Mouse (Mus musculus): ENCODE data around the gene Dip2c. TPM values are rescaled to one million over a fixed set of nuclear protein-coding genes. Genes with fewer than 3 reads are reported as not detected.

Dip2c gene
- 13.9 and 14.1 TPM in 2 replicates for polyA plus RNA-seq (2015; fragmentation: Nextera tagmentation; extraction: Ambion mirVana)

DNA sequence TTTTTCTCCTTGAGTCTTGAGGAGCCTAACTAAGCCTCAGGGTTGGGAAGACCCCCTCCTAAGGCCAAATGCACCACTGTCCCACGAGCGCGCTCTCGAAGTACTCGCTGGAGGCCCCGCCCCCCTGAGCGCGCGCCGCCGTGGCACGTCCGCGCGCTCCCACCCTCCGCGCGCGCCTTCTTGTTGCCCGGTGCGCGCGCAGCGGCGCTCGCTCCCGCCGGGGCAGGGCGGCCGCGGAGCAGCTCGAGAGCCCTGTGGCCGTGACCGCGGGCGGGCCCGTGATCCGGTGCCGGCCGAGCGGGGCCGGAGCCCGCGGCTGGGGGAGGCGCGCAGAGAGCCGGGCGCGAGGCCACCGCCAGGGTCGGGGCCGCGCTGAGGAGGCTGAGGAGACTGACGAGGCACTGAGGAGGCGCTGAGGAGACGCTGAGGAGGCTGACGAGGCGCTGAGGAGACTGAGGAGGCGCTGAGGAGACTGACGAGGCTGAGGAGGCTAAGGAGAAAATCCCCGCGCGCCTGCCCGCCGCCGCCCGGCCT lies at the start of gene Dip2c:
Gene Dip2c, plus strand, starts transcription at position 207 of the 534 bp plus-strand sequence.
- Histone ChIP-seq H3K36me3 (no peaks in the 10 kb centered on the region), H3K4me1 (replicated peaks) (peaks cover 32% of the 10 kb centered on the region), H3K9ac (peak within 1 kb of the TSS; percentile 85), H3K27me3 (no peaks in the 10 kb centered on the region), H3K4me2 (peak within 1 kb of the TSS; percentile 65), H3K4me3 (peak within 1 kb of the TSS; percentile 86), H3K9me3 (no peaks in the 10 kb centered on the region), H3K27ac (replicated peaks) (peak within 1 kb of the TSS; percentile 97)
- under 1% methylated on average over 52 of the region's 67 CpGs for WGBS
- ATAC-seq (ENCODE audit: low FRiP score, low read depth) = peak; percentile 93

DNA sequence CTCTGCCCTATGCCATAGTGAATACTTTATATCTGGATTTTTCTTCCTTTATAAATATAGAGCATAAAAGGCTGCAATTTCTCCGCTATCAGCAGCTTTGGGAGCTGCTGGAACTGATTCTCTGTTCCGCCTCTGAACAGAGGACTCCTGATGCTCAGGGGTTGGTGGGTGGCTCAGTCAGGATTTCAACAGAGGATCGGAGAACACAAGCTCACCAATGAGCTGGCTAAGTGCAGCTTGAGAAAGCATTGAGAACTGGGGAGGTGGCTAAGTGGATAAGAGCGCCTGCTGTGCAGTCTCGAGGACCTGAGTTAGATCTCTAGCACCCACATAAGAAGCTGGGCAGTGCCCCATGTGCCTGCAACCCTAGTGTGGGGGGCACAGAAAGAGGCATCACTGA lies 49.2 kb upstream of the Dip2c start:
- no peaks in the 10 kb centered on the region for H3K9me3 ChIP-seq
- no peaks in the 10 kb centered on the region for H3K4me1 ChIP-seq (replicated peaks)
- no peak overlapping the region for H3K27ac ChIP-seq (replicated peaks)
- H3K4me3 ChIP-seq = no peak overlapping the region
- WGBS = 77% methylated on average over 5 of the region's 5 CpGs
- H3K36me3 ChIP-seq = no peaks in the 10 kb centered on the region
- no peaks in the 10 kb centered on the region for H3K27me3 ChIP-seq
- no peak overlapping the region for H3K9ac ChIP-seq
- no peak overlapping the region for H3K4me2 ChIP-seq
- no peak for ATAC-seq (ENCODE audit: low FRiP score, low read depth)

DNA sequence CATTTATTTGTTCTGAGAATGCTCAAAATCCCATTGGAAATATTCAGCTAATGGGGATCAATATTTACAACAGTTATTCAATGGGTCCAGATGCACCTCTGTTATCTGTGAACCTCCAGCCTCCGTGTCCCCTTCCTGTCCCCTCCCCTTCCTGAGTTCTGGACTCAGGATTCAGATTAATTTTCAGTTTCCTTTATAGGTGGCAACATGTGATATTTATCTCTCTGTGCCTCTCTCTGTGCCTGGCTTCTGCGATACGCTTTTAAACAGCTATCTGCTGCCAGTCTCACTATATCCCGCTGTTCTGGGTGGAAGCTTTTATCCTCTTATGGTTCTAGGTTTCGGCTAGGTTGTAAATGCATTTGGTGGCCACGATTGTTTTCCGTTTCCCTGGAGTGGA lies 38.8 kb upstream of the Dip2c start:
- H3K27me3 ChIP-seq = no peaks in the 10 kb centered on the region
- no peak overlapping the region for H3K9ac ChIP-seq
- H3K4me1 ChIP-seq (replicated peaks) = no peaks in the 10 kb centered on the region
- no peak overlapping the region for H3K27ac ChIP-seq (replicated peaks)
- H3K36me3 ChIP-seq = no peaks in the 10 kb centered on the region
- no peak for ATAC-seq (ENCODE audit: low FRiP score, low read depth)
- H3K4me3 ChIP-seq = no peak overlapping the region
- 86% methylated on average over 7 of the region's 7 CpGs for WGBS
- H3K9me3 ChIP-seq = no peaks in the 10 kb centered on the region
- no peak overlapping the region for H3K4me2 ChIP-seq

DNA sequence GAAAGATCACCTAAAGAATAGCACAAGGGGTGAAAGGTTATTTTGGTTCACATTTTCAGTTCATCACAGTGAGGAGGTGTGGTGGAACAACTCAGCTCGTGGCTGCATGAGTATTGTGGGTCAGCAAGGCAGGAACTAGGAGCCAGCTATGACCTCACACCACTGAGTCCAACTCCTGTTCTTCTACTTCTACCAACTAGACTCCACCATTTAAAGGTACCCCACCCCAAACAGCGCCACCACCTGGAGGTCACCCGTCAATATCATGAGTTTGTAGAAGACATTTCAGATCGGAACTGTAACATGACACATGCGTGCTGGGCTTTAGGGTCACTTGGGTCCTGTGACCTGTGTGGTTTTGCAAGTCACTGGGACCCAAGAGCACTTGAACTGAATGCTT lies 37.2 kb upstream of the Dip2c start:
- no peaks in the 10 kb centered on the region for H3K4me1 ChIP-seq (replicated peaks)
- WGBS = 91% methylated on average over 5 of the region's 5 CpGs
- no peaks in the 10 kb centered on the region for H3K27me3 ChIP-seq
- ATAC-seq (ENCODE audit: low FRiP score, low read depth) = no peak
- H3K9me3 ChIP-seq = no peaks in the 10 kb centered on the region
- no peak overlapping the region for H3K4me3 ChIP-seq
- no peak overlapping the region for H3K4me2 ChIP-seq
- H3K9ac ChIP-seq = no peak overlapping the region
- H3K27ac ChIP-seq (replicated peaks) = no peak overlapping the region
- no peaks in the 10 kb centered on the region for H3K36me3 ChIP-seq

DNA sequence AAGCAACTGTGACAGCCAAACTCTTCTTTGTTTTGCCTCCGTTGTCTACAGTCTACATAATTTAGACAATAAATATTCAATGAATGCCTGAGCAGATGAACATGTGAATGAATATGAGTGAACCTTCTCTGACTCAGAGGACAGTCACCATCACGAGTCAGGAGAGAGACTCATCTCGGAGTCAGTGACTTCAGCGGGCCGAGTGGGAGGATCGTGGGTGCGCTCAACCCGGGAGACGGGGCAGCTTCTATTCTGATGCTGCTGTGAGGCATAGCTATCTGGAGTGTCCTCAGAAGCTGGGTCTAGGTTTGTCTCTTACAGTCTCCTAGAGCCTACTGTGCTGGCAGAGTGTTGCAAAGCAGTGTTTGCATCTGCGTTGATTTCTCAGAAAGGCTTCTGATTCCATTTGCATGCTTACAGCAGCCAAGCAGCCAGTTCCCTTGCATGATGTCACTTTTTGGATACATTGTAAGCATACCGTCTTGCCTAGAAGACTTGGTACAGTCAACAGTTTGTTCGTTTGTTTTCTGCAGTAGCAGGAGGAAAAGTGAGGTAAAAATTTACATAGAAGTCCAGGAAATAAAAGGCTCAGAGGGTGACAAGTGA lies 36.6 kb upstream of the Dip2c start:
- no peaks in the 10 kb centered on the region for H3K27me3 ChIP-seq
- no peaks in the 10 kb centered on the region for H3K9me3 ChIP-seq
- no peak overlapping the region for H3K4me3 ChIP-seq
- H3K36me3 ChIP-seq = no peaks in the 10 kb centered on the region
- H3K4me2 ChIP-seq = no peak overlapping the region
- H3K9ac ChIP-seq = no peak overlapping the region
- ATAC-seq (ENCODE audit: low FRiP score, low read depth) = no peak
- no peaks in the 10 kb centered on the region for H3K4me1 ChIP-seq (replicated peaks)
- H3K27ac ChIP-seq (replicated peaks) = no peak overlapping the region
- WGBS = 87% methylated on average over 12 of the region's 12 CpGs

DNA sequence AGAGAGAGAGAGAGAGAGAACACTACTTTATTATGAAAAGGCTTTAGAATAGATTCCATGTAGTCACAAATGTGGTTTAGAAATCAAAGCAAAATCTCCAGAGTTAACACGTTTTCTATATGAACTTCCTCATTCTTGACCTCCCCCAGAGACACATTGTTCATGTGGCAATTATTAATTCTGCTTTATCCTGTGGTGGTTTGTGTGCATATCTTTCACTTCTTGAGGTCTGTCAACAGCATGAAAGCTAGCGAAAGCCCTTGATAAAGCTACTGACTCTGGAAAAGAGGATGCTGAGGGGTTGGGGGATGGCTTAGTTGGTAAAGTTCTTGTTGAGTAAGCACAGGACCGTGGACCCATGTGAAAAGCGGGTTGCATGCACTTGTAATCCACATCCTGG lies 14.6 kb upstream of the Dip2c start:
- H3K4me2 ChIP-seq = no peak overlapping the region
- H3K27me3 ChIP-seq = no peaks in the 10 kb centered on the region
- H3K36me3 ChIP-seq = no peaks in the 10 kb centered on the region
- no peaks in the 10 kb centered on the region for H3K9me3 ChIP-seq
- 76% methylated on average over 4 of the region's 4 CpGs for WGBS
- H3K4me1 ChIP-seq (replicated peaks) = no peaks in the 10 kb centered on the region
- no peak overlapping the region for H3K4me3 ChIP-seq
- ATAC-seq (ENCODE audit: low FRiP score, low read depth) = no peak
- no peak overlapping the region for H3K9ac ChIP-seq
- no peak overlapping the region for H3K27ac ChIP-seq (replicated peaks)

DNA sequence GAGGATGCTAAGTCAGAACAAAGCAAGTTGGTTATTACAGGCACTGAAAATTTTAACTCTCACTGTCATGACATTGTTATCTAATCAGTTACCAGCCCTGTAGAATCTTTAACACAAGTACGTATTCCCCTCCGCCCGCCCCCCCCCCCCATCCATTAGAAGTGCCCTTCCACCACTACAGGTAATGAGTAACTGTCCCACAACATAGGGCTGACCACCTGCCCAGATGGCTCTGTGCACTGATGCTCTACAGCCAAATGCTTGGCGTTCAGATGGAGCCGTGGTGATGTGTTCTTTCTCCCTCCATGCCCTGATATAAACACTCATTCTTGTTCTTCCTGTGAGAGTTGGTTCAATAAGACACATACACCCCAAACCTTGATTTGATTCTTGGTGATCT lies 10.8 kb upstream of the Dip2c start:
- no peak overlapping the region for H3K9ac ChIP-seq
- no peak for ATAC-seq (ENCODE audit: low FRiP score, low read depth)
- H3K4me1 ChIP-seq (replicated peaks) = no peaks in the 10 kb centered on the region
- no peaks in the 10 kb centered on the region for H3K27me3 ChIP-seq
- no peak overlapping the region for H3K27ac ChIP-seq (replicated peaks)
- no peak overlapping the region for H3K4me3 ChIP-seq
- 85% methylated on average over 5 of the region's 5 CpGs for WGBS
- no peaks in the 10 kb centered on the region for H3K36me3 ChIP-seq
- H3K9me3 ChIP-seq = no peaks in the 10 kb centered on the region
- H3K4me2 ChIP-seq = no peak overlapping the region

DNA sequence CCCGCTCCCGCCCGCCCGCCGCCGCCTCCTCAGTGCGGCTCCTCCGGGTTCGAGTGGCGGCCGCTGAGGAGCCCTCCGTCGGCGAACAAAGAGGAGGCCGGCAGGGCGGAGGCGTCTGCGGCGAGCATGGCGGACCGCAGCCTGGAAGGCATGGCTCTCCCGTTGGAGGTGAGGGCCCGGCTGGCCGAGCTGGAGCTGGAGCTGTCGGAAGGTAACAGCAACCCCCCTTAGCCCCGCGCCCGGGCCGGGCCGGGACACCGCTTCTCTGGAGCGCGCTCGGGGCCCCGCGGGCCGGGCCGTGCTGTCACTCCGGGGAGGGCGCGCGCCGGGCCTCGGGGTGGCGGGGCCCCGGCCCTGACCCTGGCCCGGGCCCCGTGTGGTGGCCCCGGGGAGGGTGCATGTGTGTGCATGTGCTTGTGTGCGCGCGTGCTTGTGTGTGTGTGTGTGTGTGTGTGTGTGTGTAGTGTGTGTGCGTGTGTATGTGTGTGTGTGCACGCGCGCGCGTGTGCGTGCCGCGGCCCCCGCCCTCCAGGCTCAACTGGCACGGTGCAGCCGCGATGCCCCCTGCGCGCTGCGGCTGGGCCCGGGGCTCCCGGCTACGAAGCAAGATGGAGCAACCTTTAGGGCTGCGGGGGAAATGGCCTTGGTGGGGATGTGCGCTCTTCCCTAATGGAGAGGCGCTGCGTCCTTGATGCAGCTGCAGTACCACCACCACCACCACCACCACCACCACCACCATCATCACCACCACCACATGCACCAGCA lies 710 bp downstream of the Dip2c start:
- Histone ChIP-seq H3K4me3 (peak overlapping the region; percentile 86), H3K27ac (replicated peaks) (peak overlapping the region; percentile 97), H3K9me3 (no peaks in the 10 kb centered on the region), H3K4me2 (peak overlapping the region; percentile 65), H3K27me3 (no peaks in the 10 kb centered on the region), H3K9ac (peak overlapping the region; percentile 85), H3K4me1 (replicated peaks) (peaks cover 36% of the 10 kb centered on the region), H3K36me3 (no peaks in the 10 kb centered on the region)
- WGBS = under 1% methylated on average over 44 of the region's 75 CpGs
- ATAC-seq (ENCODE audit: low FRiP score, low read depth) = peak; percentile 83

DNA sequence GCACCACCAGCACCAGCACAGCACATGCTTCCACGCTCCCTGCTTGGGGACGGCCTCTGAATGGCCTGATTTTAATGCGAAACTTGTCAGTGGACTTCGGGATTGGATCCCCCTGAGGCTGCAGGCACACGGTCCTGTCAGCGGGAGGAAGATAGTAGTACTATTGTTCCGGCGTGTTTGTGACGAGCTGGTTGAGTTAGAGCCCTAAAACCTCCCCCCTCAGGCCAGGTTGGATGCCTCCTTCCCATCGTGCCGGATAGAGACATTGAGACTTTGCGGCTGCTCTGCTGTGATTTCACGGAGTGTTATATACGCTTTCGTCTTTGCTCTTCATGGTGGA lies 1.3 kb downstream of the Dip2c start:
- H3K4me3 ChIP-seq = peak overlapping the region; percentile 86
- no peaks in the 10 kb centered on the region for H3K36me3 ChIP-seq
- no peaks in the 10 kb centered on the region for H3K9me3 ChIP-seq
- peak overlapping the region; percentile 85 for H3K9ac ChIP-seq
- no peaks in the 10 kb centered on the region for H3K27me3 ChIP-seq
- peak overlapping the region; percentile 97 for H3K27ac ChIP-seq (replicated peaks)
- WGBS = under 1% methylated on average over 15 of the region's 15 CpGs
- no peak; the same call in 1 of the 2 replicates for ATAC-seq (ENCODE audit: low FRiP score, low read depth)
- H3K4me2 ChIP-seq = peak overlapping the region; percentile 65
- peaks cover 39% of the 10 kb centered on the region for H3K4me1 ChIP-seq (replicated peaks)

DNA sequence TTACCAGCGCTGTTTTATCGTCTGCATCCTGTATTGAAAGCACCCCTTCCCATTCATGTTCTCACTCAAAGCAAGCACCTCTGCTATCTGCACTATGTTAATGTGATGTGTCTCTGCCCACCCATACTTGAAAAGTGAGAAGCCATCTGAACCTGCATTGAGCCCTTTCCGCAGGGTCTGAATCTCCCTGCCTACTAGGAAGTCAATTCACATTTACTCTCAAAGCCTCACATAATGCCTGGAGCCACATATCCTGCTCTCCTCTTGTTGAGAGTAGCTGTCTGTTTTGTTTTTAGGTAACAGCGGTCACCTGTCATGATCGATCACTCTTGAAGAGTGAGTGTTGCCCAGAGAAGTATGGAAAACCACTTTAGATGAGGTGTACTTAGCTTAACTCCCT lies 2.3 kb downstream of the Dip2c start:
- Histone ChIP-seq H3K9me3 (no peaks in the 10 kb centered on the region), H3K27me3 (no peaks in the 10 kb centered on the region), H3K4me1 (replicated peaks) (peaks cover 44% of the 10 kb centered on the region), H3K9ac (peak overlapping the region; percentile 27; the same call in 1 of the 2 replicates), H3K36me3 (no peaks in the 10 kb centered on the region), H3K27ac (replicated peaks) (no peak overlapping the region), H3K4me3 (peak overlapping the region; percentile 86), H3K4me2 (peak overlapping the region; percentile 65)
- no peak for ATAC-seq (ENCODE audit: low FRiP score, low read depth)
- WGBS = 80% methylated on average over 5 of the region's 5 CpGs

DNA sequence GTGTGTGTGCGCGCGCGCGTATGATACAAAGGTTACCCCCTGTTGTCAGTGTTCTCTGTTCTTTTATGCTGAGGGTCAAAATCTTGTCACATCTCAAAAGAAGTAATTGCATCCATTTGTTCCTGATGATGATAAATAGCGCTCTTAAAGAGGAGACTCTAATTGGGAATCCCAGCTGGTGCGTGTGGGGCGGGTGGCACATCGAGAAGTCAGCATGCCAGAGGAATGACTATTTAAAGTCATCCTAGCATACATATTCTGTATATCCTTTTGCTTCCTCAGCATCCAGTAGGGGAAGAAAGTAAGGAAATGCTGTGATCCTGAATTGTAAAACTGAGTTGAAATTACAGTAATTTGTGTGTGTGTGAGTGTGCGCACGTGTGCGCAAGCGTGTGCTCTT lies 6.7 kb downstream of the Dip2c start:
- Histone ChIP-seq H3K4me3 (no peak overlapping the region), H3K4me1 (replicated peaks) (peaks cover 41% of the 10 kb centered on the region), H3K27me3 (no peaks in the 10 kb centered on the region), H3K9me3 (no peaks in the 10 kb centered on the region), H3K27ac (replicated peaks) (no peak overlapping the region), H3K9ac (no peak overlapping the region), H3K4me2 (no peak overlapping the region), H3K36me3 (no peaks in the 10 kb centered on the region)
- WGBS = 49% methylated on average over 13 of the region's 13 CpGs
- no peak for ATAC-seq (ENCODE audit: low FRiP score, low read depth)

DNA sequence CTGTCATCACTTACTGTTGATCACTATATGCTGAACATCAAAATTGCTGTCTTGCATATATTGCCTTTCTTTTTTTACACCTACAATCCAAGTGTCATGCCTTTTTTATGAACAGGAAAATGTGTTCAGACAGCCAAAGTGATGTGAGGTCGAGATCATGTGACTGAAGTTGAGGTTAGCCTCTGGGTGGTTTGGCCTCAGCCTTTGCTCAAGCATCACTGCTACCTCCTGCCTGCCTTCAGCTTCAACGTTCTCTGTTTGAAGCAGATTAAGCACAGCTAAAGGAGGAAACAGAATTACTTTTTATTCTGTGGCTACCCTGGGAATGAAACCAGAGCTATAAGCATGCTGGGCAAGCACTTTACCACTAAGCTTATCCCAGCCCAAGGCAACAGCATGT lies 13.6 kb downstream of the Dip2c start:
- H3K36me3 ChIP-seq = no peaks in the 10 kb centered on the region
- H3K4me3 ChIP-seq = no peak overlapping the region
- ATAC-seq (ENCODE audit: low FRiP score, low read depth) = no peak
- no peaks in the 10 kb centered on the region for H3K9me3 ChIP-seq
- 58% methylated on average over 2 of the region's 2 CpGs for WGBS
- peaks cover 8% of the 10 kb centered on the region for H3K4me1 ChIP-seq (replicated peaks)
- no peak overlapping the region for H3K9ac ChIP-seq
- H3K27me3 ChIP-seq = no peaks in the 10 kb centered on the region
- no peak overlapping the region for H3K4me2 ChIP-seq
- no peak overlapping the region for H3K27ac ChIP-seq (replicated peaks)
